Mouse (Mus musculus): ENCODE results near the gene Lkaaear1. TPM values are rescaled to one million over a fixed set of nuclear protein-coding genes. Genes with fewer than 3 reads are reported as not detected.

The Lkaaear1 gene
- total RNA-seq (2012; rRNA removed) (not detected in 2 replicates), polyA plus RNA-seq (2012; ENCODE audit: insufficient read depth in 1 of 2, insufficient read length in 2 of 2, low read depth in 1 of 2, low replicate concordance in 2 of 2, missing spikeins in 1 of 2) (not detected)

DNA sequence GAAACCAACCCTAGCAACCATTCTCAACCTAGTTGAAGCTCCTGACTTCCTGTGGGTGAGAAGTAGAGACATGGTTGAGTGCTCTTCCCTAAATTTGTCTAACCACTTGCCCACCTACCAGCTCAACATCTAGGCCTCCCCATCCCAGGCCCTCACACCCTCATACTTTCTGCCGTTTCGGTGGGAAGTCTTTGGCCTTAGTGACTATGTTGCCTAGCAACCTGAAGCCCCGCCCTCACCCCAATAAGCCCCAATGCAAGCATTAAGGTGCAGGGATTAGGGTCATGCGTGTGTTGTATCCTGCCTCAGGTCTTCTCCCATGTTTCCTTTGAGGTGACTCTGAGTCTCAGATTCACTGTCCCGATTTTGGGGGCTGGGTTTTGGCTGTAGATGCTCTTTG lies at the start of gene Lkaaear1:
TSS of gene Lkaaear1 (minus strand) at position 202 of the 400 bp plus-strand sequence.
- Histone ChIP-seq H3K79me2 (ENCODE audit: control insufficient read depth, insufficient read depth, low read length, poor library complexity) (peaks cover 5% of the 10 kb centered on the region; the same call in 1 of the 2 replicates), H3K4me1 (ENCODE audit: control insufficient read depth in 1 of 2, insufficient read depth in 2 of 2, low read length in 2 of 2) (peaks cover 0 to 7% of the 10 kb centered on the region in 2 experiments; a peak in 2 of 4 replicates), H3K27ac (ENCODE audit: control insufficient read depth, low read depth, low read length) (no peak within 1 kb of the TSS), H3K9me3 (replicated peaks; ENCODE audit: insufficient read depth, low read length) (no peaks in the 10 kb centered on the region), H3K27me3 (ENCODE audit: control insufficient read depth in 1 of 2, insufficient read depth in 2 of 2, low read length in 2 of 2) (no peaks in the 10 kb centered on the region; a peak in 1 of 4 replicates), H3K9ac (ENCODE audit: control insufficient read depth, low read depth, low read length, poor library complexity, severe bottlenecking) (no peak within 1 kb of the TSS), H3K4me3 (ENCODE audit: control insufficient read depth in 1 of 2, insufficient read depth in 1 of 2, low read depth in 2 of 2, low read length in 2 of 2) (no peak within 1 kb of the TSS), H3K36me3 (ENCODE audit: control insufficient read depth in 1 of 2, insufficient read depth in 2 of 2, low read length in 2 of 2) (no peaks in the 10 kb centered on the region; a peak in 1 of 4 replicates)
- no peak for DNase-seq (ENCODE audit: low read depth, low spot score)
- TF ChIP-seq POLR2AphosphoS5 (IDR thresholded peaks at IDR 0.05; ENCODE audit: borderline replicate concordance, low read depth, low read length) (no peak), UBTF (IDR thresholded peaks at IDR 0.05; ENCODE audit: borderline replicate concordance, insufficient read depth, low read depth, low read length) (no peak)

DNA sequence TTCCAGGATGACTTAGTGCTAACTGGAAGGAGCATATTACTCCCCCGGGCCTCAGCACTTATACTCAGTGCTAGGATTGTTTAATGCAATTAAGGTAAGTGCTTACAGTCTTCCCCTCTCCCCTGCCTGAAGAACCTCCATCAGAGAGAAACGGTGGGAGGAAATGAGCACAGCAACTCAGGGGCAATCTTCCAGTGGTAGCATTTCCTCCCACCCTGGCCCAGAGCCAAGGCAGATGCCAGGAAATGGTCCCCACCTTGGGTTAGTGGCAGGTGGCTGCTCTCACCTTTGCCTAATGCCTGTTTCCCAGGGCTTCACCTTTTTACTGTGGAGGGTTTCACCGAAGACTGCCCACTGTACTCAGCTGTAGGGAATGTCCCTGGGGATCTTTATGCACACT lies 31.8 kb upstream of the Lkaaear1 start:
- Histone ChIP-seq H3K4me3 (ENCODE audit: control insufficient read depth in 1 of 2, insufficient read depth in 1 of 2, low read depth in 2 of 2, low read length in 2 of 2) (no peak overlapping the region), H3K9ac (ENCODE audit: control insufficient read depth, low read depth, low read length, poor library complexity, severe bottlenecking) (no peak overlapping the region), H3K27ac (ENCODE audit: control insufficient read depth, low read depth, low read length) (no peak overlapping the region), H3K36me3 (ENCODE audit: control insufficient read depth in 1 of 2, insufficient read depth in 2 of 2, low read length in 2 of 2) (peaks cover 0 to 6% of the 10 kb centered on the region in 2 experiments; a peak in 2 of 4 replicates), H3K27me3 (ENCODE audit: control insufficient read depth in 1 of 2, insufficient read depth in 2 of 2, low read length in 2 of 2) (peaks cover 0 to 1% of the 10 kb centered on the region in 2 experiments; a peak in 1 of 4 replicates), H3K79me2 (ENCODE audit: control insufficient read depth, insufficient read depth, low read length, poor library complexity) (no peaks in the 10 kb centered on the region), H3K4me1 (ENCODE audit: control insufficient read depth in 1 of 2, insufficient read depth in 2 of 2, low read length in 2 of 2) (peaks cover 0 to 7% of the 10 kb centered on the region in 2 experiments; a peak in 2 of 4 replicates), H3K9me3 (replicated peaks; ENCODE audit: insufficient read depth, low read length) (no peaks in the 10 kb centered on the region)
- no peak for DNase-seq (ENCODE audit: low read depth, low spot score)
- TF ChIP-seq GATA1 (IDR thresholded peaks at IDR 0.05; ENCODE audit: low read depth, low read length) (no peak), SMC3 (IDR thresholded peaks at IDR 0.05; ENCODE audit: low read depth, low read length) (no peak), ELF1 (IDR thresholded peaks at IDR 0.05; ENCODE audit: low read depth, low read length) (no peak), ZKSCAN1 (IDR thresholded peaks at IDR 0.05; ENCODE audit: low read depth, low read length) (no peak)

DNA sequence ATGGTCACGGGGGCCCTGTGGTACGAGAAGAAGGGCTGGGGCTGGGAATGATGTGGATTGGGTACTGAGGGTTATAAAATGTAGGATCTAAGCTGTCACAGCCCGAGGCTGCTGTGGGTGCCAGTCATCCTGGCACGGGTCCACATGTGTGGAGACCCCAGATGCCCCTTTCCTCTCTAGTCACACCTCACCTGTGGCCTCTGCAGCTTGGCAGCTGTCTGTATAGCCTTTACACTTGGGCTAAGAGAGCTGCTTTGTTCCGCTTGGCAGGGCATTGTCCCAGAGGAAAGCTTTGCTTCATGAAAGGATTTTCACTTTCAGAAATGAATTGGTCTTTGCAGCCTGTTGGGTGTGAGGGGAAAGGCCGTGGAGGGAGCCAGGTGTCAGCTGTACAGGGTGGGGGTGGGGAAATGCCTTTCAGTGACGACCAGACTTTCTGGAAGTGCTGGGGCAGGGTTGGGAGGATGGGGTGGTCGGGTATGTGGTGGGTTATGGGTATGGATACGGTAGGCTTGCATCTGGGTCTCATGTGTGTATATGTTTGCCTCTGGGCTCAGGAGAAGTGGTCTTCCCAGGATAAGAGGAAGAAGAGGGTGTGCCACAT lies 29.5 kb upstream of the Lkaaear1 start:
- Histone ChIP-seq H3K9ac (ENCODE audit: control insufficient read depth, low read depth, low read length, poor library complexity, severe bottlenecking) (no peak overlapping the region), H3K27ac (ENCODE audit: control insufficient read depth, low read depth, low read length) (no peak overlapping the region), H3K79me2 (ENCODE audit: control insufficient read depth, insufficient read depth, low read length, poor library complexity) (no peaks in the 10 kb centered on the region), H3K36me3 (ENCODE audit: control insufficient read depth in 1 of 2, insufficient read depth in 2 of 2, low read length in 2 of 2) (no peaks in the 10 kb centered on the region; a peak in 1 of 4 replicates), H3K27me3 (ENCODE audit: control insufficient read depth in 1 of 2, insufficient read depth in 2 of 2, low read length in 2 of 2) (peaks cover 0 to 1% of the 10 kb centered on the region in 2 experiments; a peak in 1 of 4 replicates), H3K4me1 (ENCODE audit: control insufficient read depth in 1 of 2, insufficient read depth in 2 of 2, low read length in 2 of 2) (peaks cover 0 to 2% of the 10 kb centered on the region in 2 experiments; a peak in 1 of 4 replicates), H3K9me3 (replicated peaks; ENCODE audit: insufficient read depth, low read length) (no peaks in the 10 kb centered on the region), H3K4me3 (ENCODE audit: control insufficient read depth in 1 of 2, insufficient read depth in 1 of 2, low read depth in 2 of 2, low read length in 2 of 2) (no peak overlapping the region)
- no peak for DNase-seq (ENCODE audit: low read depth, low spot score)
- TF ChIP-seq MEF2A (IDR thresholded peaks at IDR 0.05; ENCODE audit: extremely low read depth, insufficient replicate concordance, low read depth, low read length, poor library complexity, severe bottlenecking) (no peak), CHD2 (IDR thresholded peaks at IDR 0.05; ENCODE audit: low read length) (no peak), ZMIZ1 (IDR thresholded peaks at IDR 0.05; ENCODE audit: low read depth, low read length) (no peak), ZC3H11A (IDR thresholded peaks at IDR 0.05; ENCODE audit: low read depth, low read length) (no peak), MAX (IDR thresholded peaks at IDR 0.05; ENCODE audit: low read length) (no peak), USF2 (IDR thresholded peaks at IDR 0.05; ENCODE audit: borderline replicate concordance in 1 of 2, insufficient read depth in 1 of 2, low read depth in 1 of 2, low read length in 2 of 2) (no peak), JUND (IDR thresholded peaks at IDR 0.05; ENCODE audit: low read depth, low read length) (no peak), ETS1 (IDR thresholded peaks at IDR 0.05; ENCODE audit: low read depth, low read length) (no peak), KAT2A (conservative IDR thresholded peaks at IDR 0.05; ENCODE audit: low read depth, low read length) (no peak), BHLHE40 (IDR thresholded peaks at IDR 0.05; ENCODE audit: borderline replicate concordance, low read depth, low read length) (no peak), NRF1 (IDR thresholded peaks at IDR 0.05; ENCODE audit: insufficient read depth, low read depth, low read length, poor library complexity, severe bottlenecking) (no peak), MYB (IDR thresholded peaks at IDR 0.05; ENCODE audit: low read depth, low read length) (no peak), EP300 (IDR thresholded peaks at IDR 0.05; ENCODE audit: low read depth in 1 of 2, low read length in 2 of 2) (no peak), MAFK (IDR thresholded peaks at IDR 0.05; ENCODE audit: borderline replicate concordance, low read depth, low read length) (no peak), NELFE (IDR thresholded peaks at IDR 0.05; ENCODE audit: low read depth, low read length) (no peak), TCF12 (IDR thresholded peaks at IDR 0.05; ENCODE audit: low read depth, low read length) (no peak), RCOR1 (IDR thresholded peaks at IDR 0.05; ENCODE audit: low read depth, low read length) (no peak), ZKSCAN1 (IDR thresholded peaks at IDR 0.05; ENCODE audit: low read depth, low read length) (no peak)

Data from MEL (cell line).